Mouse (Mus musculus) forebrain, embryonic 16.5 days (tissue): Measurements from ENCODE around the gene 1110059E24Rik. TPM values are rescaled to one million over a fixed set of nuclear protein-coding genes. Genes with fewer than 3 reads are reported as not detected.
"Not testable (repeated sequence)": the region's sequence is repeated elsewhere in the genome, so short reads cannot be mapped to it uniquely, and the experiment has no call there.

Experiments
- ATAC-seq: fragments of 200-750 bp; cut with Nextera tagmentation; 2 replicates; pipeline ENCODE4 v1.8.0; 2017; ENCODE audit warnings: mild to moderate bottlenecking, moderate library complexity
- H3K27ac ChIP-seq: fragments of 300-500 bp; sonication (generic); 2 replicates; pipeline ENCODE4 v1.5.1; 2014; ENCODE audit warnings: low read length, control low read depth
- H3K27me3 ChIP-seq: fragments of 300-500 bp; sonication (generic); replicated peaks from 2 replicates; pipeline ENCODE4 v1.6.1; 2014; ENCODE audit warnings: low read length; ENCODE audit not compliant: control insufficient read depth, insufficient read depth
- H3K36me3 ChIP-seq: fragments of 300-500 bp; sonication (generic); 2 replicates; pipeline ENCODE4 v1.6.1; 2014; ENCODE audit not compliant: control insufficient read depth, insufficient read depth
- H3K4me1 ChIP-seq: fragments of 300-500 bp; sonication (generic); replicated peaks from 2 replicates; pipeline ENCODE4 v1.6.1; 2014; ENCODE audit warnings: low read length; ENCODE audit not compliant: control insufficient read depth, insufficient read depth
- H3K4me2 ChIP-seq: fragments of 300-500 bp; sonication (generic); 2 replicates; pipeline ENCODE4 v1.6.1; 2014; ENCODE audit warnings: mild to moderate bottlenecking, low read length, control low read depth
- H3K4me3 ChIP-seq: fragments of 300-500 bp; sonication (generic); replicated peaks from 2 replicates; pipeline ENCODE4 v1.5.1; 2014; ENCODE audit warnings: mild to moderate bottlenecking, low read length, control low read depth
- H3K9ac ChIP-seq: fragments of 300-500 bp; sonication (generic); replicated peaks from 2 replicates; pipeline ENCODE4 v1.6.1; 2014; ENCODE audit warnings: low read depth, low read length, control low read depth
- H3K9me3 ChIP-seq: fragments of 300-500 bp; sonication (generic); 2 replicates; pipeline ENCODE4 v1.6.1; 2016; ENCODE audit warnings: low read length; ENCODE audit not compliant: control insufficient read depth
- WGBS: fragments of 180-500 bp; shearing (Covaris S2); extraction: QIAGEN DNeasy Blood & Tissue Kit; methylation state at CpG from one replicate; pipeline ENCODE4 v1.1.7; 2014; 5-methylcytosine and 5-hydroxymethylcytosine counted together
- polyA plus RNA-seq: library from polyadenylated mRNA; unstranded; fragments of >200 nt; fragmentation: Nextera tagmentation; extraction: Ambion mirVana; gene quantifications from 2 replicates; pipeline ENCODE4 v1.2.1, GENCODE M21; 2015

Gene 1110059E24Rik
- polyA plus RNA-seq, 1 experiment from 2014 or later = 58.3 TPM

DNA sequence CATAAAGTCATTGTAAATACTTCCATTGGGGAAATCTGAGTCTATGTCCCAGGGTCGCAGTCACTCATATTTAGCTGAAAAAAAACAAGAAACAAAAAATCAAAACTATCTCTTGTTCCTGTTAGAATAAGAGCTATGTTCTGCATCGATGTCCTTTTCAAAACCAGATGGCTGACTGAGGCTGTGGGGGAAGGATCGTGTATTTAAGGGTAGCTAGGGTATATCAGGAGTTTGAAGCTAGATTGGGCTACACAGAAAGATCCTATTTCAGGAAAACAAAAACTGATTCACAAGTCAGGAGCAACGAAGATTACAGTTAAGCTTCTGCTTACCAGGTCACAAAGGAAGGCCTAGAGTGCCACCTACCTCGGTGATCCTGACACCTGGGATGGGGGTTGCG is 42.5 kb downstream of the 1110059E24Rik start:
- Histone ChIP-seq H3K4me1 (peaks cover 5% of the 10 kb centered on the region), H3K4me2 (no peak overlapping the region), H3K9me3 (no peaks in the 10 kb centered on the region), H3K27me3 (no peaks in the 10 kb centered on the region), H3K36me3 (no peaks in the 10 kb centered on the region), H3K4me3 (no peak overlapping the region), H3K9ac (no peak overlapping the region), H3K27ac (no peak overlapping the region)
- no peak for ATAC-seq
- 75% methylated on average over 6 of the region's 6 CpGs for WGBS

DNA sequence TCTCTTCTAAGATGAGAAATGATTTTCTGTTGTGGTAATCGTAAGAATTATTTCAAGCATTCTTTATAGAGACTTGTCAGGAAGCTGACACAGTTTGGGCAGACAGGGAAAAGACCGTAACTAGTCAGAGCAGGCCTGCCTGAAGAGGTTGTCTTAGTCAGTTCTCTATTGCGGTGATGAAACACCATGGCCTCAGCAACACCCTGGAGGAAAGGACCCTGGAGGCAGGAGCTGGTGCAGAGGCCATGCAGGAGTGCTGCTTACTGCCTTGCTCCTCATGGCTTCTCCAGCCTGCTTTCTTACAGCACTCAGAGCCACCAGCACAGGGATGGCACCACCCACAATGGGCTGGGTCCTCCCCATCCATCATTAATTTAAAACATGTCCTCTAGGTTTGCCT is 47.5 kb downstream of the 1110059E24Rik start:
- H3K4me2 ChIP-seq = no peak overlapping the region
- ATAC-seq = no peak
- H3K4me1 ChIP-seq = 0 out of 2 replicates have a peak, but pooled peaks cover 2% of the 10 kb centered on the region
- no peak overlapping the region for H3K9ac ChIP-seq
- no peaks in the 10 kb centered on the region for H3K9me3 ChIP-seq
- H3K27ac ChIP-seq = no peak overlapping the region
- no peaks in the 10 kb centered on the region for H3K36me3 ChIP-seq
- WGBS = 88% methylated on average over 3 of the region's 3 CpGs
- no peak overlapping the region for H3K4me3 ChIP-seq
- no peaks in the 10 kb centered on the region for H3K27me3 ChIP-seq

DNA sequence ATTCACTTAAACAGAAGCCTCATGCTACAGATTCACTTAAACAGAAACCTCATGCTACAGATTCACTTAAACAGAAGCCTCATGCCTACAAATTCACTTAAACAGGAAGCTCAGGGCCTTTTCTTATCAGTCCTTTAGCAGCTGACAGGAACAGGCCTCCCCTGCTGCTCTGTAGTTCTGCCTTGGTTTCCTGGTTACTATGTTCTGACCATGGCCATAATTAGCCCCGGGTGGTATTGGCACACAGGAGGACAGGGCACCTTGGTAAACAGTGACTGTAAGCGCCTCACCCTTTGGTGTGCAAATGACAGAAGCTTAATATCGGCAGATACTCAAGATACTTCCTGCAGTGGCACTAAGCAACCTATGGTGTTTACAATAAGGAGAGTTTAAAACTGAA is 48.9 kb downstream of the 1110059E24Rik start:
- Histone ChIP-seq H3K36me3 (no peaks in the 10 kb centered on the region), H3K27me3 (no peaks in the 10 kb centered on the region), H3K9me3 (no peaks in the 10 kb centered on the region), H3K9ac (no peak overlapping the region), H3K4me3 (no peak overlapping the region), H3K4me1 (0 out of 2 replicates have a peak, but pooled peaks cover 4% of the 10 kb centered on the region), H3K4me2 (no peak overlapping the region), H3K27ac (no peak overlapping the region)
- ATAC-seq = no peak
- 71% methylated on average over 3 of the region's 3 CpGs for WGBS

DNA sequence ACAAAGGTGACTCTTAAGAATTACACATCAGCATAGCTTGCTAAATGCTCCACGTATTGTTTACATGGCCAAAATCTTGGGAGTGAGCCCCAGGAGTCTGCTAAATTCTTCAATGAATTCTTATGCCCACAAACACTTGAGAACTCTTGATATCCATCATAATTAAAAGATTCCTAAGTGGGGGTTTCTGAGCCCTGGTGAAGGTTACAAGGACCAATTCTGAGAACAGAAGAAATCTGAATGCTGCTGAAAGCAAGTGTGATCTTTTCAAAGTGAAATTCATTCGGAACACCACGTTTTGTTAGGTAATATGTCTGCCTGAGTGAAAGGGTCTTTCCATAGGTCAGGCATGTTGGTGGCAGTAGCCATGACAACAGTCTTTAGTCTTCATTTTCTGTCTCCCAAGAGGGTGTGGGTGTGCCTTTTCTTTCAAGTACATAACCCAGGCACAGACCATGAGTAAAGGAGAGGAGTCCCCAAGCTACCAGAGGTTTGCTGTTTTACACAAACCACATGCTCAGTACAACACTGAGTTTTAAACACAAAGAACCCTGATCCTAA is 51.2 kb downstream of the 1110059E24Rik start:
- Histone ChIP-seq H3K27ac (no peak overlapping the region), H3K9ac (no peak overlapping the region), H3K27me3 (no peaks in the 10 kb centered on the region), H3K4me3 (no peak overlapping the region), H3K4me2 (no peak overlapping the region), H3K9me3 (no peaks in the 10 kb centered on the region), H3K36me3 (no peaks in the 10 kb centered on the region), H3K4me1 (0 out of 2 replicates have a peak, but pooled peaks cover 4% of the 10 kb centered on the region)
- ATAC-seq = no peak
- 13% methylated on average over 3 of the region's 3 CpGs for WGBS

DNA sequence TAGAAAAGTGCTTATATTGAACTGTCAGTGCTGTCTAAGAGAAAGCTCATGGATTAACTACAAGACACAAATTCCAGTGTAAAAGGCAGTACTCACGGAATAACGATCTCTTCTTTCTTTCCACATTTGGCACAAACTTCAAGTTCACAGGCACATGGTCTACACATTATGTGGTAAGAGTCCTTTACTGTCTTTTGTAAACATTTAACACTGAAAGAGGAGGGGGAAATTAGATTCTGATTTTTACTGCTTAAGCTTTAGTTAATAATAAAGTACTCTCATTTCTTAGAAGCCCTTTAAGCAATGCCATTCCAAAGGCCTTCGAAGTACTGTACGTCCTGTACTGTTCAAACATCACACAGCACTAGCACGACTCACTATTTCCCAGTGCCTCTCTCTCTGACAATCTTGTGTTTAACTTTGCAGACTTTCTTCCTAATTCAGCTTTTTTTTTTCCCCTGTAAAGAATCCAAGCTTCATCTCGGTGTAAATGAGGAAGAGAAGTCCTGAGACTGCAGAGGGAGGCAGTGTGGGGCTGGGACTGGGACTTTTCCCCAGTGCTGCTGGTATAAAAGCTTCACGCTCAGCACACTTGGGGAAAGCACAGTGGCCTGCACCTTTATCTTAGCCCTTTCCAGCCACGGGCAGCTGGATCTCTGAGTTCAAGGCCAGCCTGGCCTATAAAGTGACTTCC is 54.0 kb downstream of the 1110059E24Rik start:
- no peak overlapping the region for H3K27ac ChIP-seq
- no peak overlapping the region for H3K4me3 ChIP-seq
- H3K27me3 ChIP-seq = no peaks in the 10 kb centered on the region
- 0 out of 2 replicates have a peak, but pooled peaks cover 2% of the 10 kb centered on the region for H3K36me3 ChIP-seq
- no peak for ATAC-seq
- WGBS = 40% methylated on average over 8 of the region's 8 CpGs
- H3K4me1 ChIP-seq = 0 out of 2 replicates have a peak, but pooled peaks cover 4% of the 10 kb centered on the region
- no peaks in the 10 kb centered on the region for H3K9me3 ChIP-seq
- H3K9ac ChIP-seq = no peak overlapping the region
- no peak overlapping the region for H3K4me2 ChIP-seq

DNA sequence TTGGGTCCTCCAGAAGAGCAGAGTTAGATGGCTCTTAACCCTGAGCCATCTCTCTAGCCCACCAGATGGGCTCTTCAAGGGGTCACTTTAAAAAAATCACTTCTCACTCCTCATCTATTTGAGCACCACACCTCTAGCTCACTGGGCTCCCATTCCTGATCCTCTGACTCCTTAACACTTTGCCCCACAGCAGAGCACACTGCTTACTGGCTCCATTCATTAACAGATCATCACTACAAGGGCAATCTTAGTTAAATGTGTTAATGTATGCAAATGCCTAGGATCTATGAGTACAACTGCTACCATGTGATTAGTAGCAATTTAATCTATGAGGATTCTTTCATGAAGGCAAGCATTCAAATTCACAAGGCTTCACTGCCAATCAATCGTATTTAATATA is 58.1 kb downstream of the 1110059E24Rik start:
- H3K4me3 ChIP-seq = no peak overlapping the region
- peaks cover 3% of the 10 kb centered on the region; the same call in 1 of the 2 replicates for H3K9me3 ChIP-seq
- H3K4me2 ChIP-seq = no peak overlapping the region
- H3K4me1 ChIP-seq = 0 out of 2 replicates have a peak, but pooled peaks cover 2% of the 10 kb centered on the region
- no peak overlapping the region for H3K27ac ChIP-seq
- 0 out of 2 replicates have a peak, but pooled peaks have one; percentile 33 for ATAC-seq
- no peaks in the 10 kb centered on the region for H3K27me3 ChIP-seq
- H3K36me3 ChIP-seq = 0 out of 2 replicates have a peak, but pooled peaks cover 2% of the 10 kb centered on the region
- 76% methylated on average over 1 of the region's 1 CpGs for WGBS
- H3K9ac ChIP-seq = no peak overlapping the region

GRCm38 (mm10) chr19:21592216-21592615 is 60.6 kb downstream of the 1110059E24Rik start:
- not testable (repeated sequence) for H3K4me1 ChIP-seq, H3K27me3 ChIP-seq, H3K4me2 ChIP-seq, H3K9me3 ChIP-seq, H3K4me3 ChIP-seq, H3K36me3 ChIP-seq, ATAC-seq, H3K9ac ChIP-seq, H3K27ac ChIP-seq
- WGBS = 82% methylated on average over 5 of the region's 5 CpGs

GRCm38 (mm10) chr19:21589888-21590287 is 62.9 kb downstream of the 1110059E24Rik start:
- Histone ChIP-seq H3K4me1 (no peaks in the 10 kb centered on the region), H3K27ac (no peak overlapping the region), H3K4me3 (no peak overlapping the region), H3K27me3 (no peaks in the 10 kb centered on the region), H3K9me3 (peaks cover 3% of the 10 kb centered on the region; the same call in 1 of the 2 replicates), H3K4me2 (no peak overlapping the region), H3K9ac (no peak overlapping the region), H3K36me3 (no peaks in the 10 kb centered on the region)
- ATAC-seq = no peak
- WGBS = 91% methylated on average over 1 of the region's 1 CpGs

DNA sequence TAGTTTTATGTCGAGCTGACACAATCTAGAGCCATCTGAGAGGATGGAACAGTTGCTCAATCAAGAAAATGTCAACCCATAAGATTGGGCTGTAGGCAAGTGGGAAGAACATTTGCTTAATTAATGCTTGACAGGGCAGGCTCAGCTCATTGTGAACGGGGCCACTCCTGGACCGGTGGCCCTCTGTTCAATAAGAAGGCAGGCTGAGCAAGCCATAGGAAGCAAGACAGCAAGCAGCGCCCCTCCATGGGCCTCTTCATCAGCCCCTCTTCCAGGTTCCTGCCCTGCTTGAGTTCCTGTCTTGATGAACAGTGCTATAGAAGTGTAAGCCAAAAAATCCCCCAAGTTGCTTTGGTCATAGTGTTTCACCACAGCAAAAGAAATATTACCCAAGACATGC is 65.2 kb downstream of the 1110059E24Rik start:
- Histone ChIP-seq H3K36me3 (no peaks in the 10 kb centered on the region), H3K4me2 (no peak overlapping the region), H3K9ac (no peak overlapping the region), H3K27me3 (no peaks in the 10 kb centered on the region), H3K27ac (no peak overlapping the region), H3K9me3 (peaks cover 3% of the 10 kb centered on the region; the same call in 1 of the 2 replicates), H3K4me3 (no peak overlapping the region), H3K4me1 (no peaks in the 10 kb centered on the region)
- ATAC-seq = no peak
- WGBS = 60% methylated on average over 4 of the region's 4 CpGs
